1 mouse cellular context compared by ENCODE assay signal in the genomic region with DNA sequence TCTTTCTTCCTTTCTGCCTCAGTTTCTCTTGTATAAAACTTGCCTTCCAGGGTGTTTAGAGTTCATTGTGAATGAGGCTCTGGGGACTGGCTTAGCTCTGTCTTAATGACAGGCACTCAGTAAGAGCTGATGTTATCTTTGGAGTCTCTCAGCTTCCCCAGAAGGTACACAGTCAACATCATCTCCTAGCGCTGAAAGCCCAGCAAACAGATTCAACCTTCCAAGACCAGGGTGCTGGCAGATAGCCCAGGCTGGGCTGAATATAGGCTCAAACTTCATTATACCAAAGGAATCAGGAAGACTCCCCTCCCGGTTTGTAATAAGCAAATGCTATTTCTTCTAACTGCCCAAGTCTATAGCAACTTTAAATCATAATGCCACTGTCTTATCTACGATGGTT.
TF ChIP-seq lines count a peak whose summit lies in the region.

No protein-coding gene starts in this region.

TF ChIP-seq in MEL, 35 proteins besides CTCF, POLR2A, EP300 and RAD21 (continued from another document):
- TF ChIP-seq RCOR1 (IDR thresholded peaks at IDR 0.05; ENCODE audit: low read depth, low read length) (0 out of 2 replicates have a peak, but pooled peaks have one; percentile 7), UBTF (IDR thresholded peaks at IDR 0.05; ENCODE audit: borderline replicate concordance, insufficient read depth, low read depth, low read length) (no peak), ELF1 (IDR thresholded peaks at IDR 0.05; ENCODE audit: low read depth, low read length) (no peak), ZC3H11A (IDR thresholded peaks at IDR 0.05; ENCODE audit: low read depth, low read length) (no peak), USF1 (IDR thresholded peaks at IDR 0.05; ENCODE audit: low read depth, low read length) (0 out of 2 replicates have a peak, but pooled peaks have one; percentile 40), KAT2A (conservative IDR thresholded peaks at IDR 0.05; ENCODE audit: low read depth, low read length) (no peak), GATA1 (IDR thresholded peaks at IDR 0.05; ENCODE audit: low read depth, low read length) (peak; percentile 30; the same call in 1 of the 2 replicates), E2F4 (IDR thresholded peaks at IDR 0.05; ENCODE audit: borderline replicate concordance, low read depth, low read length) (no peak), MAZ (IDR thresholded peaks at IDR 0.05; ENCODE audit: low read depth, low read length) (no peak)
